Mouse (Mus musculus) midbrain, embryonic 11.5 days (tissue): ENCODE measurements at regions not wholly inside any gene's neighbourhood (a gene's known extent, or its start where the extent isn't known, plus 50 kb on each side); places are given as distances from the start of the nearest gene placed in this dataset.
A peak's percentile ranks its signal among the peaks of the same experiment; 100 is the strongest.

ENCODE experiments used
- ATAC-seq: fragments of 200-750 bp; cut with Nextera tagmentation; 2 replicates; pipeline ENCODE4 v1.8.0; 2017; ENCODE audit warnings: moderate TSS enrichment, moderate library complexity; ENCODE audit not compliant: low FRiP score
- DNase-seq: peaks from one replicate; pipeline ENCODE4 v3.0.0; 2015; ENCODE audit warnings: low spot score; ENCODE audit errors: missing footprints
- H3K27ac ChIP-seq: fragments of 300-500 bp; sonication (generic); 2 replicates; pipeline ENCODE4 v1.5.1; 2014; ENCODE audit warnings: low read depth, low read length
- H3K27me3 ChIP-seq: fragments of 300-500 bp; sonication (generic); 2 replicates; pipeline ENCODE4 v1.6.1; 2014; ENCODE audit warnings: mild to moderate bottlenecking, low read length, moderate library complexity, mixed read lengths; ENCODE audit not compliant: control insufficient read depth, insufficient read depth
- H3K36me3 ChIP-seq: fragments of 300-500 bp; sonication (generic); 2 replicates; pipeline ENCODE4 v1.6.1; 2014; ENCODE audit warnings: mild to moderate bottlenecking, low read length, moderate library complexity, mixed read lengths; ENCODE audit not compliant: control insufficient read depth, insufficient read depth
- H3K4me1 ChIP-seq: fragments of 300-500 bp; sonication (generic); 2 replicates; pipeline ENCODE4 v1.6.1; 2014; ENCODE audit warnings: low read length; ENCODE audit not compliant: control insufficient read depth, insufficient read depth
- H3K4me2 ChIP-seq: fragments of 300-500 bp; sonication (generic); 2 replicates; pipeline ENCODE4 v1.6.1; 2014; ENCODE audit warnings: mild to moderate bottlenecking, moderate library complexity
- H3K4me3 ChIP-seq: fragments of 300-500 bp; sonication (generic); 2 replicates; pipeline ENCODE4 v1.5.1; 2014; ENCODE audit warnings: low read depth, low read length
- H3K9ac ChIP-seq: fragments of 300-500 bp; sonication (generic); 2 replicates; pipeline ENCODE4 v1.6.1; 2014; ENCODE audit warnings: low read length
- H3K9me3 ChIP-seq: fragments of 300-500 bp; sonication (generic); 2 replicates; pipeline ENCODE4 v1.6.1; 2016; ENCODE audit warnings: low read length; ENCODE audit not compliant: control insufficient read depth
- WGBS: fragments of 180-500 bp; shearing (Covaris S2); extraction: QIAGEN DNeasy Blood & Tissue Kit; methylation state at CpG from one replicate; pipeline ENCODE4 v1.1.7; 2014; 5-methylcytosine and 5-hydroxymethylcytosine counted together

- Histone ChIP-seq H3K4me2 (no peak overlapping the region), H3K4me1 (no peaks in the 10 kb centered on the region), H3K9ac (no peak overlapping the region), H3K36me3 (no peaks in the 10 kb centered on the region), H3K4me3 (no peak overlapping the region), H3K9me3 (no peaks in the 10 kb centered on the region), H3K27ac (no peak overlapping the region), H3K27me3 (no peaks in the 10 kb centered on the region)
- DNase-seq (peak; percentile 57), ATAC-seq (no peak)
- WGBS: 92% methylated on average over 7 of the region's 7 CpGs
Observed at GRCm38 (mm10) chr1:72013863-72014262, 198.2 kb downstream of the Mreg start.

GRCm38 (mm10) chr1:72012710-72013109 lies 199.4 kb downstream of the Mreg start:
- Histone ChIP-seq H3K27ac (no peak overlapping the region), H3K36me3 (no peaks in the 10 kb centered on the region), H3K27me3 (no peaks in the 10 kb centered on the region), H3K4me3 (no peak overlapping the region), H3K9ac (no peak overlapping the region), H3K9me3 (no peaks in the 10 kb centered on the region), H3K4me1 (no peaks in the 10 kb centered on the region), H3K4me2 (no peak overlapping the region)
- no peak for ATAC-seq
- no peak for DNase-seq
- 62% methylated on average over 7 of the region's 7 CpGs for WGBS

DNA sequence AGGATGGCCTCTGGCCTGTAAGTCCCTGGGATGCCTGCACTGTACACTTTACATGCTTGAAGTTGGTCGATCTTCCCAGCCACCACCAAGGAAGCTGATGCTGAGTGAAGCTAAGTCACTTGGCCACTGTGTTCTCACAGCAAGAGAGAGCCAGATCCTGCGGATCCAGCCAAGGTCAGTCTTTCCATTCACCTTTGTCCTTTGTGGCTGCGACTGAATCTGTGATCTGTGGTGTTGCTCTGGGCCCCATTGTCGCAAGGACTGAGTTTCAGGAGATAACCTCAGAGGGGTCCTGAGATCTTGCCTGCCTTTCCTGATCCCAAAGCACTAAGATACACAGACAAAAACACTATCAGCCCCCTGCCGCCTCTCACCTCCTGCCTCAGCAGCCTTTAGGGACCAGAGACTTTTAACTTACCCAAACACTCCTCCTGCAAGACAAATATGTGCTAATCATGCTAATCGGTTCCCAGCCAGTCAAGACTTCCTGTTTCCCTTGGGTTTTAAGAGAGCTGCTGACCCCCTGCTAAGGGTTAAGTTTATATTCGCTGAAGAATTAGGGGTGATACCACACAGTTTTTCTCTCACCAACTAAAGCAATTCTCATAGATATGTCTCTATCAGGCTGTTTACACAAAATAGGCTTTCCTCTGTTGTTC lies 202.7 kb downstream of the Mreg start:
- no peaks in the 10 kb centered on the region for H3K9me3 ChIP-seq
- 44% methylated on average over 7 of the region's 7 CpGs for WGBS
- no peaks in the 10 kb centered on the region for H3K36me3 ChIP-seq
- ATAC-seq: no peak
- H3K4me1 ChIP-seq: no peaks in the 10 kb centered on the region
- DNase-seq: no peak
- H3K9ac ChIP-seq: no peak overlapping the region
- H3K4me3 ChIP-seq: no peak overlapping the region
- no peaks in the 10 kb centered on the region for H3K27me3 ChIP-seq
- H3K27ac ChIP-seq: no peak overlapping the region
- no peak overlapping the region for H3K4me2 ChIP-seq

DNA sequence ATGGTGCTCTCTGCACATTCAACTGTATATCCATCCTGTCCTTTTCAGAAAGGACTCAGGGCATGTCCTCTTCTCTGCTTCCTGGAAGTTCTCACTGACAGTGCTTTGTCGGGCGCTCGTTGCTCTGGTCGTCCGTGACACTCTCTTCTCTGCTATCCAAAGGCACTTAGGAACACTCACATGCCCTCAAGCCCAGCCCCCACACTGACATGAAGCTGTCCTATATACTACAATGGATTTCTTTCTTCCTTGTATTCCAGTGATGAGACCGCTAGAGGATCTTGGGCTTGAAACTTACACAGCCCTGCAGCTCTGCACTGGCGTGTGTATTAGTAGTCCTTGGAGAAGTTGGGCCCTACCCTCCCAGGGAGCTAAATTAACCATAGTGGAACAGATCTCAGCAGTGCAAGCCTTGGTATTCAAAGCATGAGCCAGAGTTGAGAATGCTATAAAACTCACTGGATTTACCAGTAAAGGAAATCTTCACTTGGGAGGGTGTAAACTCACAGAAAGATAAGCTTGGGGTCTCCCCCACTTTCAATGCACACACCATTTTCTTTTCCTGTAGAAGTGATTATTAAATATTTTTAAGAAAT lies 205.3 kb downstream of the Mreg start:
- peak; percentile 81 for DNase-seq
- no peak overlapping the region for H3K27ac ChIP-seq
- WGBS: 74% methylated on average over 7 of the region's 7 CpGs
- no peak for ATAC-seq
- H3K4me1 ChIP-seq: no peaks in the 10 kb centered on the region
- H3K9ac ChIP-seq: no peak overlapping the region
- H3K27me3 ChIP-seq: no peaks in the 10 kb centered on the region
- H3K36me3 ChIP-seq: no peaks in the 10 kb centered on the region
- H3K4me3 ChIP-seq: no peak overlapping the region
- H3K9me3 ChIP-seq: no peaks in the 10 kb centered on the region
- H3K4me2 ChIP-seq: no peak overlapping the region

GRCm38 (mm10) chr1:72005956-72006355 lies 206.2 kb downstream of the Mreg start:
- H3K36me3 ChIP-seq: no peaks in the 10 kb centered on the region
- no peak overlapping the region for H3K27ac ChIP-seq
- 50% methylated on average over 8 of the region's 8 CpGs for WGBS
- ATAC-seq (no peak), DNase-seq (peak; percentile 79)
- H3K4me3 ChIP-seq: no peak overlapping the region
- H3K27me3 ChIP-seq: no peaks in the 10 kb centered on the region
- no peak overlapping the region for H3K4me2 ChIP-seq
- H3K9ac ChIP-seq: no peak overlapping the region
- no peaks in the 10 kb centered on the region for H3K9me3 ChIP-seq
- H3K4me1 ChIP-seq: no peaks in the 10 kb centered on the region

DNA sequence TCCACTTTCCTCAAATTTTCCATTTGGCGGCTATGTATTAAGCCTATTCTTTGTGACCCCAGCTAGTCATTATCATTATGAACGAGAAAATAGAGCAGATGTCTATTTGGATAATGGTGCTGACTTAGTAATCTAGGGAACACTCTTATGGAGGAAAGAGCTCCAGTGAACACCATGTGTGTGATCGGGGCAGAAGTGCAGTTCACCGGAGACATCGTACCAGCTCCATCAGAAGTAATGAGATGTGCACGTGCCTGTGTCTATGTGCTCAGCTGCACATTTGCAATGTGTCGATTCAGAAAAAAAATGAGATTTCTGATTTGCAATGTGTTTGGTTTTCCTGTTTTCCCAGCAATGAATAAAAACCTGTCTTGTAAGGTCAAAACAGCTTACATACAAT lies 206.6 kb downstream of the Mreg start:
- H3K4me3 ChIP-seq: no peak overlapping the region
- no peaks in the 10 kb centered on the region for H3K36me3 ChIP-seq
- H3K4me2 ChIP-seq: no peak overlapping the region
- ATAC-seq (no peak), DNase-seq (peak; percentile 19)
- no peaks in the 10 kb centered on the region for H3K4me1 ChIP-seq
- no peaks in the 10 kb centered on the region for H3K27me3 ChIP-seq
- H3K9ac ChIP-seq: no peak overlapping the region
- WGBS: 80% methylated on average over 7 of the region's 7 CpGs
- H3K27ac ChIP-seq: no peak overlapping the region
- H3K9me3 ChIP-seq: no peaks in the 10 kb centered on the region

GRCm38 (mm10) chr1:72003424-72004278 lies 208.5 kb downstream of the Mreg start:
- Histone ChIP-seq H3K27me3 (no peaks in the 10 kb centered on the region), H3K27ac (no peak overlapping the region), H3K4me2 (no peak overlapping the region), H3K9ac (no peak overlapping the region), H3K9me3 (no peaks in the 10 kb centered on the region), H3K4me1 (no peaks in the 10 kb centered on the region), H3K4me3 (no peak overlapping the region), H3K36me3 (no peaks in the 10 kb centered on the region)
- peak; percentile 57 for DNase-seq
- ATAC-seq: no peak
- 89% methylated on average over 14 of the region's 14 CpGs for WGBS

DNA sequence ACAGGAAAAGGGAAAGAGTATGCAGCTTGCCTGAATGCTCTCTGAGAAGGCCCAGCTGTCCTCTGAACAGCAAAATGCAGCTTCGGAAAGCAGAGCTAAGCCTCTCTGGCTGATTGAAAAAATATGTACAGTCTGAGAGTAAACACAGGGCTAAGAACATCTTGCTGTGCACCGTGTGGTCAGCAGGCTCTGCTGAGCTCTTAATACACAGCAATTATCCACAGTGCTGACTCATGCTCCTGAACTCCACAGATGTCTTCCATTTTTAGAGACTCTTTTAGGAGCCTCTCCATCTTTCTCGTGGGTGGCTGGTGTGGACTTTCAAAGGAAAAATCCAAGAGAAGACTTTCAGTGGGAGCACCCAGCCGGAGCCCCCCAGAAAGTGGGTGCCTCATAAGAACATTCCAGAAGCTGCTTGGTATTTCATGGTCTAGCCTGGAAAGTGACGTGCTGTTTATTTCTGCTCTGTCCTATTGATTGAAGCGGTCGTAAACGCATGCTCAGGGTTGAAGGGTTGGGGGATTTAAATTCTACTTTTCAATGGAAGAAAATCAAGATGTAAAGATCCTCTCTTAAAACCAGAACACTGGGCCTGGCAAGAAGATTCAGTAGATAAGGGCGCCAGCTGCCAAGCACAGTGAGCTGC lies 209.5 kb downstream of the Mreg start:
- Histone ChIP-seq H3K4me1 (no peaks in the 10 kb centered on the region), H3K36me3 (no peaks in the 10 kb centered on the region), H3K4me3 (no peak overlapping the region), H3K4me2 (no peak overlapping the region), H3K27me3 (no peaks in the 10 kb centered on the region), H3K27ac (no peak overlapping the region), H3K9ac (no peak overlapping the region), H3K9me3 (no peaks in the 10 kb centered on the region)
- DNase-seq (no peak), ATAC-seq (no peak)
- WGBS: 79% methylated on average over 9 of the region's 9 CpGs

GRCm38 (mm10) chr1:72000741-72001140 lies 211.4 kb downstream of the Mreg start:
- no peaks in the 10 kb centered on the region for H3K9me3 ChIP-seq
- no peaks in the 10 kb centered on the region for H3K4me1 ChIP-seq
- H3K4me2 ChIP-seq: no peak overlapping the region
- DNase-seq: no peak
- no peak overlapping the region for H3K9ac ChIP-seq
- no peak overlapping the region for H3K27ac ChIP-seq
- no peaks in the 10 kb centered on the region for H3K36me3 ChIP-seq
- ATAC-seq: no peak
- no peaks in the 10 kb centered on the region for H3K27me3 ChIP-seq
- 90% methylated on average over 2 of the region's 2 CpGs for WGBS
- H3K4me3 ChIP-seq: no peak overlapping the region
